Mouse (Mus musculus): ENCODE results near the gene Trpv5.

Gene Trpv5

GRCm38 (mm10) chr6:41641173-41641866 is 39.2 kb downstream of the Trpv5 start:
- in situ Hi-C loops (cut with MboI, MseI), result no loop called here

GRCm38 (mm10) chr6:41640449-41640848 is 40.1 kb downstream of the Trpv5 start:
- in situ Hi-C loops (cut with MboI, MseI), result no loop called here

GRCm38 (mm10) chr6:41637927-41638506 is 42.6 kb downstream of the Trpv5 start:
- in situ Hi-C loops (cut with MboI, MseI), result loop anchor here in 1 of 2 experiments (10.0 kb wide), 1 partner anchor 953 kb away; no protein-coding TSS in a partner anchor

GRCm38 (mm10) chr6:41637393-41637792 is 43.2 kb downstream of the Trpv5 start:
- in situ Hi-C loops (cut with MboI, MseI), result loop anchor here in 1 of 2 experiments (10.0 kb wide), 1 partner anchor 953 kb away; no protein-coding TSS in a partner anchor

GRCm38 (mm10) chr6:41636178-41636577 is 44.4 kb downstream of the Trpv5 start, which contains the start of gene Trpv6:
Gene Trpv6, minus strand, starts transcription at chr6:41636405.
- in situ Hi-C loops (cut with MboI, MseI), result loop anchor here in 1 of 2 experiments (10.0 kb wide), 1 partner anchor 951 kb away; no protein-coding TSS in a partner anchor

- in situ Hi-C loops (cut with MboI, MseI), result loop anchor here in 1 of 2 experiments (10.0 kb wide), 1 partner anchor 950 kb away; no protein-coding TSS in a partner anchor
Measured at GRCm38 (mm10) chr6:41635211-41635610, 45.4 kb downstream of the Trpv5 start.

- in situ Hi-C loops (cut with MboI, MseI), result loop anchor here in 1 of 2 experiments (10.0 kb wide), 1 partner anchor 947 kb away; no protein-coding TSS in a partner anchor
Measured at GRCm38 (mm10) chr6:41631549-41631948, 49.0 kb downstream of the Trpv5 start.

- in situ Hi-C loops (cut with MboI, MseI), result loop anchor here in 1 of 2 experiments (10.0 kb wide), 1 partner anchor 946 kb away; no protein-coding TSS in a partner anchor
Measured at GRCm38 (mm10) chr6:41630791-41631190, 49.8 kb downstream of the Trpv5 start.

GRCm38 (mm10) chr6:41628180-41628579 is 52.4 kb downstream of the Trpv5 start:
- in situ Hi-C loops (cut with MboI, MseI), result no loop called here

GRCm38 (mm10) chr6:41622661-41623060 is 57.9 kb downstream of the Trpv5 start:
- in situ Hi-C loops (cut with MboI, MseI), result loop anchor here (25.0 kb wide), 1 partner anchor 965 kb away; the partner anchor contains the start of gene Tcaf3 (in 2 of the 2)

GRCm38 (mm10) chr6:41621241-41621990 is 59.2 kb downstream of the Trpv5 start:
- in situ Hi-C loops (cut with MboI, MseI), result loop anchor here (25.0 kb wide), 1 partner anchor 966 kb away; the partner anchor contains the start of gene Tcaf3 (in 2 of the 2)

- in situ Hi-C loops (cut with MboI, MseI), result loop anchor here (25.0 kb wide), 1 partner anchor 967 kb away; the partner anchor contains the start of gene Tcaf3 (in 2 of the 2)
Measured at GRCm38 (mm10) chr6:41620173-41620798, 60.3 kb downstream of the Trpv5 start.

- in situ Hi-C loops (cut with MboI, MseI), result loop anchor here (5.0 to 25.0 kb wide), 2 partner anchors 40 to 980 kb away; partner anchors contain the start of gene Tcaf3 (in 2 of the 2)
Measured at GRCm38 (mm10) chr6:41607637-41608036, 72.9 kb downstream of the Trpv5 start.

GRCm38 (mm10) chr6:41606214-41606613 is 74.4 kb downstream of the Trpv5 start:
- in situ Hi-C loops (cut with MboI, MseI), result loop anchor here (5.0 to 25.0 kb wide), 2 partner anchors 39 to 981 kb away; partner anchors contain the start of gene Tcaf3 (in 2 of the 2)

GRCm38 (mm10) chr6:41605794-41606104 is 74.8 kb downstream of the Trpv5 start:
- in situ Hi-C loops (cut with MboI, MseI), result loop anchor here (5.0 to 25.0 kb wide), 2 partner anchors 38 to 982 kb away; partner anchors contain the start of gene Tcaf3 (in 2 of the 2)

GRCm38 (mm10) chr6:41605061-41605793 is 75.3 kb downstream of the Trpv5 start, which contains the start of gene Ephb6:
Gene Ephb6, plus strand, starts transcription at chr6:41605482.
- in situ Hi-C loops (cut with MboI, MseI), result loop anchor here (5.0 to 25.0 kb wide), 2 partner anchors 38 to 982 kb away; partner anchors contain the start of gene Tcaf3 (in 2 of the 2)

- in situ Hi-C loops (cut with MboI, MseI), result loop anchor here (5.0 to 25.0 kb wide), 3 partner anchors 37 to 983 kb away; partner anchors contain the start of gene Tcaf3 (in 2 of the 2)
Measured at GRCm38 (mm10) chr6:41604401-41605050, 76.0 kb downstream of the Trpv5 start.
